ENCODE assay signal across 10 mouse cellular contexts in genomic region chr3:51634451-51634850, GRCm38 (mm10). TPM values are rescaled to one million over a fixed set of nuclear protein-coding genes. Genes with fewer than 3 reads are reported as not detected.
DNase-seq lines count a peak whose midpoint lies in the region; ATAC-seq and TF ChIP-seq lines count a peak whose summit lies in the region.
"Had no signal": no experiment of that assay in that cellular context is flagged by ENCODE, and none has a peak within 500 bp of the region (broad histone marks: within the 10 kb centered on the region; RNA-seq: fewer than 3 reads in every experiment).

No protein-coding gene starts in this region.

- no peaks in the 10 kb centered on the region for H3K9me3 ChIP-seq in forebrain, postnatal 0 days (ENCODE audit: low read length)
- H3K9me3 ChIP-seq in forebrain, embryonic 10.5 days: peaks cover 21% of the 10 kb centered on the region; the same call in 1 of the 2 replicates

- intact Hi-C loops in left cerebral cortex, postnatal 25 days (cut with DNase I): no loop called here
- intact Hi-C loops in left cerebral cortex, adult 2 months (cut with DNase I): no loop called here

- no peak overlapping the region for H3K4me2 ChIP-seq in forebrain, postnatal 0 days (ENCODE audit: low read depth)
- H3K4me2 ChIP-seq: embryonic facial prominence, embryonic 13.5 days had no signal

- no peak for TF ChIP-seq CTCF in forebrain, postnatal 0 days (IDR thresholded peaks at IDR 0.05; ENCODE audit: low read depth)
- no peak for TF ChIP-seq CTCF in left cerebral cortex, adult 2 months (IDR thresholded peaks at IDR 0.05)
- TF ChIP-seq CTCF in thymus, adult 2 months (IDR thresholded peaks at IDR 0.05; ENCODE audit: borderline replicate concordance, control insufficient read depth, extremely low read depth, insufficient read depth, low read length, poor library complexity): no peak

- no peaks in the 10 kb centered on the region for H3K27me3 ChIP-seq in forebrain, postnatal 0 days (ENCODE audit: insufficient read depth, low read length)
- no peaks in the 10 kb centered on the region for H3K27me3 ChIP-seq in forebrain, embryonic 10.5 days (ENCODE audit: poor library complexity, severe bottlenecking)
- H3K27me3 ChIP-seq in thymus, adult 2 months (ENCODE audit: control insufficient read depth, insufficient read depth, low read length): no peaks in the 10 kb centered on the region
- H3K27me3 ChIP-seq: embryonic facial prominence, embryonic 13.5 days had no signal

- peak; percentile 74 for DNase-seq in forebrain, postnatal 0 days
- no peak for DNase-seq in forebrain, embryonic 10.5 days (ENCODE audit: extremely low spot score, low spot score)
- peak; percentile 21 to 51 for DNase-seq in left cerebral cortex, postnatal 25 days (ENCODE audit: low spot score in 2 of 2)
- DNase-seq in left cerebral cortex, adult 2 months (ENCODE audit: extremely low spot score in 1 of 2, low spot score in 2 of 2): no peak
- peak; percentile 59 for DNase-seq in brain, embryonic 18.5 days (ENCODE audit: low read depth, low spot score)
- DNase-seq in lung, postnatal 25 days (ENCODE audit: low spot score): peak; percentile 78
- no peak for DNase-seq in urinary bladder, postnatal 4 days (ENCODE audit: low spot score in 2 of 2)
- DNase-seq in thymus, adult 2 months: no peak

- no peaks in the 10 kb centered on the region for H3K36me3 ChIP-seq in forebrain, postnatal 0 days (ENCODE audit: insufficient read depth)
- no peaks in the 10 kb centered on the region for H3K36me3 ChIP-seq in forebrain, embryonic 10.5 days (replicated peaks)
- H3K36me3 ChIP-seq in thymus, adult 2 months (ENCODE audit: control insufficient read depth, insufficient read depth, low read length): no peaks in the 10 kb centered on the region
- H3K36me3 ChIP-seq: embryonic facial prominence, embryonic 13.5 days had no signal

- no peak overlapping the region for H3K27ac ChIP-seq in forebrain, postnatal 0 days (ENCODE audit: low read depth, low read length)
- H3K27ac ChIP-seq in forebrain, embryonic 10.5 days: no peak overlapping the region
- no peak overlapping the region for H3K27ac ChIP-seq in left cerebral cortex, adult 2 months
- no peak overlapping the region for H3K27ac ChIP-seq in thymus, adult 2 months (ENCODE audit: control insufficient read depth, insufficient read depth, low read length)
- H3K27ac ChIP-seq: embryonic facial prominence, embryonic 13.5 days; macrophage had no signal

- H3K4me1 ChIP-seq in forebrain, postnatal 0 days (ENCODE audit: insufficient read depth): peaks cover 3% of the 10 kb centered on the region; the same call in 1 of the 2 replicates
- H3K4me1 ChIP-seq in forebrain, embryonic 10.5 days: 0 out of 2 replicates have a peak, but pooled peaks cover 4% of the 10 kb centered on the region
- H3K4me1 ChIP-seq in thymus, adult 2 months (replicated peaks; ENCODE audit: control insufficient read depth, insufficient read depth, low read length): peaks cover 9% of the 10 kb centered on the region

- no peak overlapping the region for H3K4me3 ChIP-seq in forebrain, postnatal 0 days (ENCODE audit: low read depth, low read length)
- H3K4me3 ChIP-seq in forebrain, embryonic 10.5 days: no peak overlapping the region
- no peak overlapping the region for H3K4me3 ChIP-seq in left cerebral cortex, adult 2 months
- no peak overlapping the region for H3K4me3 ChIP-seq in thymus, adult 2 months (ENCODE audit: control insufficient read depth, insufficient read depth, low read length)
- H3K4me3 ChIP-seq: embryonic facial prominence, embryonic 13.5 days had no signal

- 39% methylated on average over 1 of the region's 1 CpGs for whole genome bisulfite sequencing in forebrain, postnatal 0 days
- WGBS in forebrain, embryonic 10.5 days: 78% methylated on average over 1 of the region's 1 CpGs
- 90% methylated on average over 1 of the region's 1 CpGs for WGBS in thymus, adult 2 months

- no peak for TF ChIP-seq POLR2A in thymus, adult 2 months (IDR thresholded peaks at IDR 0.05; ENCODE audit: control insufficient read depth, extremely low read depth, insufficient read depth, low read length, poor library complexity)

- ATAC-seq in forebrain, postnatal 0 days: peak; percentile 70

- H3K9ac ChIP-seq in forebrain, postnatal 0 days: no peak overlapping the region
- H3K9ac ChIP-seq: embryonic facial prominence, embryonic 13.5 days had no signal

RNA-seq across cellular contexts. Expression of gene Mgst2, which starts 25.7 kb away (rescaled TPM):
- 0.54 TPM in 1 of 2 replicates, not detected in the other for total RNA-seq in forebrain, postnatal 0 days (2014; rRNA removed)
- polyA plus RNA-seq in forebrain, postnatal 0 days (2015; fragmentation: Nextera tagmentation; extraction: Ambion mirVana): 0.83 and 0.94 TPM in 2 replicates
- 0.67 TPM in 1 of 2 replicates, not detected in the other for polyA plus RNA-seq in forebrain, embryonic 10.5 days (2016; fragmentation: Nextera tagmentation; extraction: Ambion mirVana)
- not detected for total RNA-seq in left cerebral cortex, postnatal 25 days (2021)
- not detected for total RNA-seq in left cerebral cortex, adult 2 months (2021)
- polyA plus RNA-seq in thymus, adult 2 months (2012; rRNA removed): 17.9 and 20.8 TPM in 2 replicates

Comparison
In these comparisons a context has a peak if more than half of its experiments do, and no peak if none do; other contexts are left out.
1. DNase-seq: peak in forebrain, postnatal 0 days (single experiment), left cerebral cortex, postnatal 25 days (2 of 2), brain, embryonic 18.5 days (single experiment) and lung, postnatal 25 days (single experiment); none in forebrain, embryonic 10.5 days (single experiment), left cerebral cortex, adult 2 months (0 of 2), urinary bladder, postnatal 4 days (0 of 2) and thymus, adult 2 months (single experiment).